Mouse (Mus musculus) testis, postnatal 14 days (tissue): ENCODE data around the gene Hrh1.
"Not testable (repeated sequence)": the region's sequence is repeated elsewhere in the genome, so short reads cannot be mapped to it uniquely, and the experiment has no call there.

ENCODE experiments used
- DNase-seq: peaks from one replicate; pipeline ENCODE4 v3.0.0; 2021; ENCODE audit warnings: low spot score

Hrh1 gene

GRCm38 (mm10) chr6:114462747-114463146, 65.0 kb downstream of the Hrh1 start:
- DNase-seq, result no peak

DNA sequence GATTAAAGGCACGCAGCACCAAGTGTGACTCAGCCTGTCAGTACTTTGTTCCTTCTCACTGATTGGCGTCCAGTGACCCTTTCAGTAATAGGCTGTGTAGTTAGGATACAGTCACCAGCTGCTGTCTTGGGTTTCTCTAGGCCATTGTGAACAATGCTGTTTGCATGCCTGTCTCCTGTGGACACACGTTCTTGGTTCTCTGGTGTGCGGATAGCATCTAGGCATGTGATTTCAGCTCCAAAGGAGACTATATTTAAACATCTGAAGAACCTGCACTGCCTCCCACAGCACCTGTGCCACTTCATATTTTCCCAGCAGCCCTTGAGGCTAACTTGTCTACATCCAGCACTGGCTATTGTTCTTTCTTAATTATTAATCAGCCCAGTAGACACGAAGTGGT, 75.8 kb downstream of the Hrh1 start:
- DNase-seq, result no peak

- DNase-seq, result no peak
Observed at GRCm38 (mm10) chr6:114474059-114474458, 76.3 kb downstream of the Hrh1 start.

DNA sequence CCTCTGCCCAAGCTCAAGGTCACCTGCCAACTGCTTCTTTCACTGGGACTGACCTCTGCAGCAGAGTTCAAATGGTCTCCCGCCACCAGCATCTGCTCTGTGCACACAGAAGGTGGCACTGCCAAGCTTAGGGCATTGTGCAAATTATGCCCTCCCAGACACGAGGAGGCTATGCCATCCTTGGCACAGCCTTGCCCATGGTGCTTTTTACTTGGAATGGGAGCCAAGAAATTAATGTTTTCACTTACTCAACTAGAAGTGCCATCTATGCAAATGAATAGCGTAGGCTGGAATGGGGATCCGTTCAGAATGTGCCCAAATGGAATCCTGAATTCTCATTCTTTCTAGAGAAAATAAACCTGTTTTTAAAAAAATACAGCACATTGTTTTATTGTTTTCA, 77.2 kb downstream of the Hrh1 start:
- no peak for DNase-seq

DNA sequence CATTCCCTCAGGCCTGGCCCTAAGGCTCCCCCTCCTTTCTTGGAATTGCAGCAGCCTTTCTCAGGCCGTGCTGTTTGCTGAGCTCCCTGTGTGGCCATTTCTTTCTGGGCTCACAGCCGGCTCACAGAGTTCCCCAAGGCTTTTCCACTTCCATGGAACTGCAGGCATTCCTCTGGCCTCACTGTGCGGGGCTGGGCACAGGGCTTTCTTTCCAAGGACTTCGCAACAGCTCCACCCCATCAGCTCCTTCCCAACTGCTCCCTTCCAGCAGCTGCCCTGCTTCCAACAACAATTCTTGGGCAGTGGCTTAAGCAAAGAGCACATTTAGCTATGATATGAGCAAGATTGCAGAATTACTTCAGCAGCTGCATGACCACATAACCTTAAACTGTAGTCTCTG, 81.0 kb downstream of the Hrh1 start:
- DNase-seq, result peak; percentile 69

- no peak for DNase-seq
Observed at GRCm38 (mm10) chr6:114479644-114480410, 82.1 kb downstream of the Hrh1 start.

DNA sequence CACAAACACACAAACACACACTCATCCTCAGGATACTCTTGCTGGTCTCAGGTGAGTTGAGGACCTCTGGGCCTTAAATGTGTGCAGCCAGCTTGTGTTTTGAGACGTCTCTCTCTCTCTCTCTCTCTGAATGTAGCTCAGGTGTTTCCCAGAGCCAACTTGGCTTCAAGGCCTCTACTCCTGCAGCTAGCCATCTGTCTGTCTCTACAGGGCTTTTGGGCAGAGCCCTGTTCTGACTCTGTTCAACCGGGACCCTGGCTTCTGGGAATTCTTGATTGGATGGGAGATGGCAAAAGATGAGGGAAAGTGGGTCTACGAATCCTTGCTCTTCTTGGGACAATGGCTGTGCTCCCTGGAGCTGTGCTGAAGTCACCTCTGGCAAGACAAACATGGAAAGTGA, 91.6 kb downstream of the Hrh1 start:
- no peak for DNase-seq

DNA sequence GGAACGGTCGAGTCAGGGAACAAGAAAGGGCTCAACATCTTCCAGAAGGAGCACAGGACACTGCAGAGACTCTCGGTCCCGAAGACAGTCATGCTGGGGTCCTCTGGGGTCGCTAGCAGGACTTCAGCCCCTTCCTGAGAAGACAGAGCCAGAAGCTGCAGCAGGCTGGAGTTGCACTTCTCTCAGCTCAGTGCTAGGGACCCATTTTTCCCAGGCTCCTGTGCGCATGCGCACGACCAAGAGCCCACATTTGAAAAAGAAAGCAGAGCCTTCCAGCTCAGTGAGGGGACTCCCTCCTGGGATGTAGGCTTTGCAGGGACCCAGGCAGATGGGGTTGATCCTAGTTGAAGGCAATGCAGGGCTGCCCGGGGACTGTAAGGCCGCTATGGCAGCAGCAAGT, 94.9 kb downstream of the Hrh1 start:
- not testable (repeated sequence) for DNase-seq

GRCm38 (mm10) chr6:114494987-114495386, 97.3 kb downstream of the Hrh1 start:
- DNase-seq, result peak; percentile 34

GRCm38 (mm10) chr6:114514038-114514437, 116.3 kb downstream of the Hrh1 start:
- DNase-seq, result peak; percentile 10

- DNase-seq, result not testable (repeated sequence)
Observed at GRCm38 (mm10) chr6:114528709-114529108, 131.0 kb downstream of the Hrh1 start.
